Mouse (Mus musculus): Measurements from ENCODE around the gene Cnnm3. TPM values are rescaled to one million over a fixed set of nuclear protein-coding genes. Genes with fewer than 3 reads are reported as not detected.

Cnnm3 gene
- polyA plus RNA-seq, 1 experiment, result 46.2 TPM

DNA sequence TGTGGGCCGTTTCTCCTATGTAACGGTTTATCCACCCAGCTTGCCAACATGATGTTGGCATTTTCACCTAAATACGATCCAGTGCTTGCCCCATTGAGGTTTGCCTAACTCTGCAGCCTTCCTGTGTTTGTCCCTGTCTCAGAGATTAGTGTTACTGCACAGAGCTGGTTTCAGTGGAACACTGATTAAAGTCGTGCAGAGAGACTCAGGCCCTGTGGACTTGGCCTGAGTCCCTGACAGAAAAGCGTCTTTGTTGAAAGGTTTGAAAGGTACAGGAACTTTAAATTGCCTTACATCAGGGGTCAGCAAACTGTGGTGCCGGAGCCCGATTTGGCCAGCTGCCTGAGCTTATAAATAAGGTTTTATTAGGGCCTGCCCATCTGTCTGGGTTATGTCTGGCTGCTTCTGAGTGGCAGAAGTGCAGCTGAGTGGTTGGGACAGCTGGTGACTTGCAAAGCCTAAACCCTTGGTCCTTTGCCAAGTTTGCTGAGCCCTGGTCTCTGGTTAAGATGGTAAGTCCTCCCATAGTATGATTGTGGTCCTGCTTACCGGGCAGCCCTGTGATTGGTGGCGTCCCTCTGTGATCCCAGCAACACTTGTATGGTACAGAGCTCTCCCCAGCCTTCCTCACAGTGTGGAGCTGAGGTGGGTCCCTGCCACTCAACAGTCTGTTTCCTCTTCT lies 11.8 kb downstream of the Cnnm3 start:
- H3K4me3 ChIP-seq (replicated peaks; ENCODE audit: insufficient read depth, low read depth, low read length), result no peak overlapping the region
- 26% methylated on average over 9 of the region's 9 CpGs for WGBS
- no peaks in the 10 kb centered on the region for H3K27me3 ChIP-seq (ENCODE audit: control insufficient read depth, insufficient read depth, low read length)
- TF ChIP-seq POLR2A (IDR thresholded peaks at IDR 0.05; ENCODE audit: borderline replicate concordance, insufficient read depth, low read length) (no peak), CTCF (IDR thresholded peaks at IDR 0.05; ENCODE audit: borderline replicate concordance, insufficient read depth, low read depth, low read length) (no peak)
- DNase-seq, result no peak
- no peak overlapping the region for H3K27ac ChIP-seq (ENCODE audit: insufficient read depth, low read length)
- peaks cover 19% of the 10 kb centered on the region for H3K4me1 ChIP-seq (ENCODE audit: control insufficient read depth, insufficient read depth, low read length)

DNA sequence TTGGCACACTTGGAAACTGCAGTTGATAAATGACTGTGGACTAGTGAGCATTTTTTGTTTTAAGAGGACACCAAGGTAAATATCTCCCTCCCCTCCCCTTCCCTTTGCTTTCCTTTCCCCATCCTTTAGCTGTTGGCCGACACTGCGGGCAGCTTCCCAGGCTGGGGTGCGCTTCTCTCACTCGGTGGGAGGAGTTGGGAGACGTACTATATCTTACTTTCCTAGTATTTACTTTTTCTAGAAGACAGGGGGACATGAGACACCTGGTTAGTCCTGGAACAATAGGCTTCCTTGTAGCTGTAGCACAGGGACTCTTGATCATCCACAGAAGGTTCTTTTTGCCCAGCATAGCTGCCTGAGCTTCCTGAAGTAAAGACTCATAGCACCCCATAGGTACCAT lies 12.4 kb downstream of the Cnnm3 start:
- WGBS, result 52% methylated on average over 5 of the region's 5 CpGs

DNA sequence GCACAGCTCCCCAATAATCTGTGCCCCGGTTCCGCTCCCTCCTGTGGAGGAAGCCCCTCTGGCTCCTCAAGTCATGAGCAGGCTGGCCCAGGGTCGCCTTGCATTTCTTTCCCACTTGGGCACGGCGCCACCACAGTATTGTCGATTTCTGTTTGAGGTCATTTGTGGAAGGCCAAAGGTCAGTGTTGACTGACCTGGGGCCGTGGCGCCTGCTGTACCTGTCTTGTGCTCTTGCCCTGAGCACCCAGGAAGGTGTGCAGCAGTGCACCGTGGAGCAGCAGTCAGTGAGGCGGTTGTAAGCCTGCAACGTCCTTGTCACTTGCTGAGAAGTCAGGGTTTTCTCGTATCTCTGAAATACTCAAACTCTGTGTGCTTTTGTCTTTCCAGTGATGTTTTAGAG lies 14.1 kb downstream of the Cnnm3 start:
- Histone ChIP-seq H3K27me3 (ENCODE audit: control insufficient read depth, insufficient read depth, low read length) (no peaks in the 10 kb centered on the region), H3K4me3 (replicated peaks; ENCODE audit: insufficient read depth, low read depth, low read length) (no peak overlapping the region), H3K4me1 (ENCODE audit: control insufficient read depth, insufficient read depth, low read length) (peaks cover 14% of the 10 kb centered on the region), H3K27ac (ENCODE audit: insufficient read depth, low read length) (no peak overlapping the region)
- 82% methylated on average over 12 of the region's 12 CpGs for WGBS
- no peak for DNase-seq
- TF ChIP-seq POLR2A (IDR thresholded peaks at IDR 0.05; ENCODE audit: borderline replicate concordance, insufficient read depth, low read length) (no peak), CTCF (IDR thresholded peaks at IDR 0.05; ENCODE audit: borderline replicate concordance, insufficient read depth, low read depth, low read length) (no peak)

More for the DNA sequence above, 12.4 kb downstream of the Cnnm3 start:
- Histone ChIP-seq H3K4me3 (replicated peaks; ENCODE audit: insufficient read depth, low read depth, low read length) (no peak overlapping the region), H3K4me1 (ENCODE audit: control insufficient read depth, insufficient read depth, low read length) (peaks cover 14% of the 10 kb centered on the region), H3K27ac (ENCODE audit: insufficient read depth, low read length) (no peak overlapping the region), H3K27me3 (ENCODE audit: control insufficient read depth, insufficient read depth, low read length) (no peaks in the 10 kb centered on the region)
- no peak for DNase-seq
- no peak for TF ChIP-seq CTCF (IDR thresholded peaks at IDR 0.05; ENCODE audit: borderline replicate concordance, insufficient read depth, low read depth, low read length)
- no peak for TF ChIP-seq POLR2A (IDR thresholded peaks at IDR 0.05; ENCODE audit: borderline replicate concordance, insufficient read depth, low read length)

DNA sequence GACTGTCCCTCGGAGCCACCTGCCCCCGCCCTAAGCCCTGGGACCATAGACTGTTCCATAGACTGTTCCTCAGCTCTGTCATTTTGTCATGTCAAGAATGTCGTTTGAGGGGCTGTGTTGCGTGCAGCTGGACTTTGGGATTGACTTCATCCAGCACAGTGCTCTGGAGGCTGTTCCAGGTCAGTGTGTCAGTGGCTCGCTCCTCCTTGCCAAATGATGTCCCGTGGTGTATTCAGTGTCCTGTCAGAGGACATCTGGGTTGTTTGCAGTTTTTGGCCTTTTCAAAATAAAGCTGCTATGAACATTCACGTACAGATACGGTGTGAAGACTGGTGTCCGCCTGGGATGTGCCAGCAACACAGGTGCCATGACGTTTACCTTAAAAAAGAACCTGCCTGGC lies 15.2 kb downstream of the Cnnm3 start:
- TF ChIP-seq CTCF (IDR thresholded peaks at IDR 0.05; ENCODE audit: borderline replicate concordance, insufficient read depth, low read depth, low read length) (no peak), POLR2A (IDR thresholded peaks at IDR 0.05; ENCODE audit: borderline replicate concordance, insufficient read depth, low read length) (no peak)
- H3K27me3 ChIP-seq (ENCODE audit: control insufficient read depth, insufficient read depth, low read length), result no peaks in the 10 kb centered on the region
- H3K27ac ChIP-seq (ENCODE audit: insufficient read depth, low read length), result no peak overlapping the region
- H3K4me1 ChIP-seq (ENCODE audit: control insufficient read depth, insufficient read depth, low read length), result peaks cover 14% of the 10 kb centered on the region
- 45% methylated on average over 10 of the region's 10 CpGs for WGBS
- no peak for DNase-seq
- no peak overlapping the region for H3K4me3 ChIP-seq (replicated peaks; ENCODE audit: insufficient read depth, low read depth, low read length)

DNA sequence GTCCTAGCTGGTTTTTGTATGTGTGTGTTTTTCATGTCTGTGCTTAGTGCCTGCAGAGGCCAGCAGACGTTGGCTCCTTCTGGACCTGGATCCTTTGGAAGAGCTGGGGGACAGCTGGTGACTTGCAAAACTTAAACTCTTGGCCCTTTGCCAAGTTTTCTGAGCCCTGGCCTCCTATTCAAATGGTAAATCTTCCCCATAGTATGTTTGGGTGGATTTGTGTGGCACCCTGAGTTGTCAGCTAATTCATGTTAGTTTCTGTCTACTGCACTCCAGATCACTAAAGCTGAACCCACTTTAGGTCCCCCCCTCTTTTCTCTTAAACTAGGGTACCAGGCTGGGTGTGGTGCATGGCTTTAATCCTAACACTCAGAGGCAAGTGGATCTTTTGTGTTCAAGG lies 16.7 kb downstream of the Cnnm3 start:
- no peak for TF ChIP-seq POLR2A (IDR thresholded peaks at IDR 0.05; ENCODE audit: borderline replicate concordance, insufficient read depth, low read length)
- no peak for TF ChIP-seq CTCF (IDR thresholded peaks at IDR 0.05; ENCODE audit: borderline replicate concordance, insufficient read depth, low read depth, low read length)
- no peak overlapping the region for H3K27ac ChIP-seq (ENCODE audit: insufficient read depth, low read length)
- H3K4me1 ChIP-seq (ENCODE audit: control insufficient read depth, insufficient read depth, low read length), result peaks cover 6% of the 10 kb centered on the region; the same call in 1 of the 2 replicates
- no peaks in the 10 kb centered on the region for H3K27me3 ChIP-seq (ENCODE audit: control insufficient read depth, insufficient read depth, low read length)
- DNase-seq, result peak in 1 of 2 experiments; percentile 33
- no peak overlapping the region for H3K4me3 ChIP-seq (replicated peaks; ENCODE audit: insufficient read depth, low read depth, low read length)
- WGBS, result 7% methylated on average over 1 of the region's 1 CpGs

DNA sequence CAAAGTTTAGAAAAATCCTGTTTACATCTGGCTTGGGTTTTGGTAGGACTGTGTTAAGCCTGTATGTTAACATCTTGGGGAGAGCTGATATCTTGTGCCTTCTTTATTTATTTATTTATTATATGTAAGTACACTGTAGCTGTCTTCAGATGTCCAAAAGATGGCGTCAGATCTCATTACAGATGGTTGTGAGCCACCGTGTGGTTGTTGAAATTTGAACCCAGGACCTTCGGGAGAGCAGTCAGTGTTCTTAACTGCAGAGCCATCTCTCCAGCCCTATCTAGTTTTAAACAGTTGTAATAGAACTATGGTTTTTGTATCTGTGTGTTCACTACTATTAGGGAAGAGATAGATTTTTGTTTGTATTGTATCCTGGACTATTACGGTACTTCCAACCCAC lies 17.6 kb downstream of the Cnnm3 start:
- 90% methylated on average over 4 of the region's 4 CpGs for WGBS
- no peaks in the 10 kb centered on the region for H3K27me3 ChIP-seq (ENCODE audit: control insufficient read depth, insufficient read depth, low read length)
- no peak for DNase-seq
- no peak for TF ChIP-seq POLR2A (IDR thresholded peaks at IDR 0.05; ENCODE audit: borderline replicate concordance, insufficient read depth, low read length)
- no peak for TF ChIP-seq CTCF (IDR thresholded peaks at IDR 0.05; ENCODE audit: borderline replicate concordance, insufficient read depth, low read depth, low read length)
- peaks cover 3% of the 10 kb centered on the region; the same call in 1 of the 2 replicates for H3K4me1 ChIP-seq (ENCODE audit: control insufficient read depth, insufficient read depth, low read length)
- no peak overlapping the region for H3K4me3 ChIP-seq (replicated peaks; ENCODE audit: insufficient read depth, low read depth, low read length)
- H3K27ac ChIP-seq (ENCODE audit: insufficient read depth, low read length), result no peak overlapping the region

DNA sequence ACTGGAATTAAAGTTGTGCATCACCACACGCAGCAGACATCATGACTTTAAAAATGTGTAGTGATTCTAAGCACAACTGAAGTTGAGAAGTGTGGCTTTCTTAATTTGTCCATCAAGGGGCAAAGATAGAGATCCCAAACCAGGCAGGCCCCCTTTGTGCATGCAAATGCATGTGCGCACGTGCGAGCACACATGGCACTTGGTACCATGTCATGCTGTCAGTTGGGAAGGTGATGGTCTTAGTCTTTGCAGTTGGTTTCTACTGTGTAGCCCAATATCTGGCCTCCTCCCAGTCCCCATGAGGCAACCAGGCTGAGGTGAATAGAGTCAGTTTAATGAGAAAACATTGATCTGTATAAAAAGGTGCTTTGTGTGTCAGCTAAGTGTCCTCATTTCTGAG lies 18.2 kb downstream of the Cnnm3 start:
- no peak overlapping the region for H3K27ac ChIP-seq (ENCODE audit: insufficient read depth, low read length)
- TF ChIP-seq POLR2A (IDR thresholded peaks at IDR 0.05; ENCODE audit: borderline replicate concordance, insufficient read depth, low read length) (no peak), CTCF (IDR thresholded peaks at IDR 0.05; ENCODE audit: borderline replicate concordance, insufficient read depth, low read depth, low read length) (no peak)
- no peak overlapping the region for H3K4me3 ChIP-seq (replicated peaks; ENCODE audit: insufficient read depth, low read depth, low read length)
- no peak for DNase-seq
- no peaks in the 10 kb centered on the region for H3K27me3 ChIP-seq (ENCODE audit: control insufficient read depth, insufficient read depth, low read length)
- WGBS, result 94% methylated on average over 4 of the region's 4 CpGs
- peaks cover 9% of the 10 kb centered on the region for H3K4me1 ChIP-seq (ENCODE audit: control insufficient read depth, insufficient read depth, low read length)

DNA sequence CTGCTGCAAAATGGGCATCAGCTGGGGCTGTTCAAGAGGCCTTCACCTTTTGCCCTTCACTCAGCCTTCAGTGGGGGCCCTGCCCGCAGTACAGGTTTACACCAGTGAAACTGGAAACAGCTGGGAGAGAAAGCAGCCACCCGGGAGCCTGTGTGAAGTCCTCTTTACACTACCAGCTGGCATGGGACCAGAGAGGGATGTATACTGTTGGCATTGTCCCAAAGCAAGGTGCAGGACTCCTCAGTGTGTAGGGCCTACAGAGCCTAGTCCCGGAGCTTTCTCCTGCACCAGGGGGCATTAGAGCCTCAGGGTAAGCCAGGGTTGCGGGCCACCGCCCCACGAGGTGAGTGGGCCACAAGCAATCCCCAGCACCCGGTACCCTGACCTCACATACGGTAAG lies 18.8 kb downstream of the Cnnm3 start:
- peak; percentile 32 to 38 for DNase-seq
- Histone ChIP-seq H3K27ac (ENCODE audit: insufficient read depth, low read length) (no peak overlapping the region), H3K4me1 (ENCODE audit: control insufficient read depth, insufficient read depth, low read length) (peaks cover 15% of the 10 kb centered on the region), H3K27me3 (ENCODE audit: control insufficient read depth, insufficient read depth, low read length) (no peaks in the 10 kb centered on the region), H3K4me3 (replicated peaks; ENCODE audit: insufficient read depth, low read depth, low read length) (no peak overlapping the region)
- 54% methylated on average over 8 of the region's 8 CpGs for WGBS
- no peak for TF ChIP-seq POLR2A (IDR thresholded peaks at IDR 0.05; ENCODE audit: borderline replicate concordance, insufficient read depth, low read length)
- 0 out of 2 replicates have a peak, but pooled peaks have one; percentile 0 for TF ChIP-seq CTCF (IDR thresholded peaks at IDR 0.05; ENCODE audit: borderline replicate concordance, insufficient read depth, low read depth, low read length)
